Mouse (Mus musculus) testis, postnatal 14 days (tissue): ENCODE results near the gene Ndufs8.
"Not testable (repeated sequence)": the region's sequence is repeated elsewhere in the genome, so short reads cannot be mapped to it uniquely, and the experiment has no call there.

Experiments used
- DNase-seq: peaks from one replicate; pipeline ENCODE4 v3.0.0; 2021; ENCODE audit warnings: low spot score

Gene Ndufs8

GRCm38 (mm10) chr19:3912337-3913204, at the start of gene Ndufs8:
Gene Ndufs8, minus strand, starts transcription at chr19:3912774.
- peak; percentile 95 for DNase-seq

DNA sequence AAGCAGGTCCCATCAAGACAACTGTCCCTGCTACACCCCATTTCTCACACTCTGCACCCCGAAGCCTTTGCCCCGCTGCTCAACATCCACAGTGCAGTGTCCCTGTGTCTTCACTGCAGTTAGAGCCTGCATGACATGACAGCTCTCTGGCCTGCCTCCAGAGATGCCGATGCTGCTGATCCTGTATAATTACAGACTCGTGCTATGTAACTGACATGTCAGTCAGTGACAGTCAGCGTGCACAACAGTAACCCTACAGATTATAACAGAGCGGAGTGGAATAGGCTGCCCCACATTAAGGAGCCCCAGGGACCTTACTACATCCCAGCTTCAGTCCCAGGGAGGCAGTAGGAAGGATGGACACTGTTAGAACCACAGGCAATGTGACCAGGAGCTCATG, 49.2 kb upstream of the Ndufs8 start:
- DNase-seq: not testable (repeated sequence)

DNA sequence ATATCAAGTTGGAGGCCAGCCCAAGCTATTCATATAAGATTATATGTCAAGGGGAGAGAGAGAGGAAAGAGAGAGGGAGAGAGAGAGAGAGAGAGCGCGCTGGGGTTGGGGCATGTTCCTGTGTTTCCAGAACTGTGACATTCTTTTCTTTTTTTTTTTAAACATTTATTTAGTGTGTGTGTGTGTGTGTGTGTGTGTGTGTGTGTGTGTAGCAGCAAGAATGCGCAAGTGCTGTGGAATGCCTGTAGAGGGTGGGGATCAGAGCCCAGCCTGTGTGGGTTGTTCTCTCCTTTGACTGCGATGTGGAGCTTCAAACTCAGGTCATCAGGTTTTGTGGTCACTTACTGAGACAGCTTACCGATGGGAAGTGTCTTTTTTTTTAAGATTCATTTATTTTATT, 47.6 kb upstream of the Ndufs8 start:
- no peak for DNase-seq

DNA sequence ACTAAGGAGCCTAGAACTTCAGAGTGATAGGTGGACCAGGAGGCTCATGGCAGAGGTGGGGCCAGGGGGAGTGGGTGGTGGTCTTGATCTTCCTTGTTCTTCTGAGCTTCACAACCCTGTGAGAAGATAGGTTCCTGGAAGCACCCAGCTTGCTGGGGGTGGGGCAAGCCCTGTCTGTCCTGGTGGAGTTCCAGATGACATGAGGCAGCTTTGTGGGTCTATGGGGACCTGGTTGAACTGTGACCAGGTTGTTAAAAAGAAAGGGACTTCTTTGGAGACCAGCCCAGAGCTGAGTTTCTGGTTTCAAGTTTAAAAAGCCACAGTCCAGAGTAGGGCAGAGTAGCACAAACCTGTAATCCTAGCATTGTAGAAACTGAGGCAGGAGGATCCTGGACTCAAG, 46.5 kb upstream of the Ndufs8 start:
- no peak for DNase-seq

- DNase-seq: no peak
These were observed 45.9 kb upstream of the Ndufs8 start, which contains the start of gene Aldh3b3 for GRCm38 (mm10) chr19:3958470-3958869. Gene Aldh3b3, plus strand, starts transcription at chr19:3958645.

DNA sequence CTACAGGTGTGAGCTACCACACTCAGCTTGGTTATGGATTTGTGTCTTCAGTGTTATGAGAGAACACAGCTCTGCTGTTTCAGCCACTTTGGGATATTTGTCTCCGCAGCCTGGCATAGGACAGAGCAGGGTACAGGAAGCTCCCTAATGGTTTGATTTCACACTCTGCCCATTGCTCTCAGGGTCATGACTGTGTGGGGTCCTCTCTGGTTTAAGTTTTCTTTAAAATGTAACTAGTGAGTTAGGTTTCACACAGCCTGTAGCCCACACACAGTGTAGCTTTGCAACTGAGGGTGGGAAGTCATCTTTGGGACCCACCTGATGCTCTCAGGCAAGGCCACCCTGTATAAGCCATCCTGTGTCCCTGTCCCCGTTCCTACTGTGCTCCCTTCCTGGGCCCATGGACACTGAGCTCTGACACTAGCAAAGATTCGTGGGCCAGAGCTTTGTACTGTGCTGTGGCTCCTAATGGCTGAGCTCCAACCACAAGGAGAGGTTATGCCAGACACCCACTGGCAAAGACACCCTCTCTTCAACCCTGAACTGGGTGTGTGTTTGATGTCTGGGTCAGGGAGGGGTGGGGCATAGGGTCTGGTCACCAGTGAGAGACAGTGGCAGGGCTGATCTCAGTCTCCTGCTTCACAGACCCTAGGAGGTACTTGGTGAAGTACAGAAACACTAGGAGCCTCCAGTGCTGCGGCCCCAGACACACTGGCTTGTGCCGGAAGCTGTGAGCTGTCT, 44.9 kb upstream of the Ndufs8 start:
- not testable (repeated sequence) for DNase-seq

GRCm38 (mm10) chr19:3955804-3956203, 43.2 kb upstream of the Ndufs8 start:
- no peak for DNase-seq

GRCm38 (mm10) chr19:3955033-3955432, 42.5 kb upstream of the Ndufs8 start:
- no peak for DNase-seq

GRCm38 (mm10) chr19:3952099-3952498, 39.5 kb upstream of the Ndufs8 start:
- no peak for DNase-seq

GRCm38 (mm10) chr19:3951461-3951860, 38.9 kb upstream of the Ndufs8 start:
- DNase-seq: no peak

- DNase-seq: no peak
These were observed 37.8 kb upstream of the Ndufs8 start for GRCm38 (mm10) chr19:3950331-3950730.

- no peak for DNase-seq
These were observed 36.0 kb upstream of the Ndufs8 start for GRCm38 (mm10) chr19:3948546-3948945.

DNA sequence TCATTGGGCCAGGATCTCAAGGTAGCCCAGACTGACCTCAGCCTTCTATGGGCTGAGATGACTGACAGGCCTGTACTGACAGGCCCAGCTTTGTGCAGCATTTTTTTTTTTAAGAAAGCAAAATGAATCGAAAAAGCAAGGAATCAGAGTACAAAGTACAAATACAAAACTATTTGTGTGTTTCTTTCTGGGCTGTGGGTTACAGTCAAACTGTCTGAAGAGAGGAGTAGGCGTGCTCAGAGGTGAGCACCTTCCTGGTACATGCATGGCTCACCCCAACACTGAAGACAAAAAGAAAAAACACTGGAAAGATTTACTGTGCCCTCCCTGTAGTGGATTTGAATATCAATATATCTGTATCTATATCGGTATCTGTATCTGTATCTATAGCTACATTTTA, 35.2 kb upstream of the Ndufs8 start:
- DNase-seq: no peak

- DNase-seq: no peak
These were observed 34.1 kb upstream of the Ndufs8 start for GRCm38 (mm10) chr19:3946715-3947114.

DNA sequence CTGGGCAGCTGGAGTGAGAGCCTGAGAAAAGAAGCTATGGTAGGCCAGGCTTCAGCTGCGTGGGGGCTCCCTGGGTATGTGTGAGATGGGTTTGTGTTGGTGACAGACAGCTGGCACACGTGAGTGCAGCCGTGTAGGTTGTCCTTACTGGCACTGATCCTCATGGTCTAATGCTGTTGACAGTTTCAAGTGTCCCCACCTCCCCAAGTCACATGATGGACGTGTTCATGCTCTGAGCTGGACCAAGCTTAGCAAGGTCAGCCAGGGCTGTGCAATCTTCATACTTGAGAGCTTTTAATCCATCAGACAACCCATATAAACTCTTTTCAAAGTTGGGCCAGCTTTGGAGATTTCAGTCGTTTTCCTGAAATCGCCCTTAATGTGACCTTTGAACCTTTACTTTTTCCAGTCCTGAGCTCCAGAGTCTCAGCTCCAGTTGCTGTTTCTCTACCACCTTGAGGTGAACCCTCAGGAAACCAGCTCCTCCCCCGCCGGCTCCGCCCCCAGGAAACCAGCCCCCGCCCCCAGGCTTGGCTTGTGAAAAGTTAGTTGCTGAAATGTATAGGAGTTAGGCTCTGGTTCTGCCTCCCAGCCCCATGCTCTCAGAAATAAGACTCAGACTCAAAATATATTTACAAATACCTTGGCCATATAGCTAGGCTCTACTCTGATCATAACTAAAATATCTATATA, 33.4 kb upstream of the Ndufs8 start:
- no peak for DNase-seq

- no peak for DNase-seq
These were observed 30.6 kb upstream of the Ndufs8 start for GRCm38 (mm10) chr19:3942986-3943735.

DNA sequence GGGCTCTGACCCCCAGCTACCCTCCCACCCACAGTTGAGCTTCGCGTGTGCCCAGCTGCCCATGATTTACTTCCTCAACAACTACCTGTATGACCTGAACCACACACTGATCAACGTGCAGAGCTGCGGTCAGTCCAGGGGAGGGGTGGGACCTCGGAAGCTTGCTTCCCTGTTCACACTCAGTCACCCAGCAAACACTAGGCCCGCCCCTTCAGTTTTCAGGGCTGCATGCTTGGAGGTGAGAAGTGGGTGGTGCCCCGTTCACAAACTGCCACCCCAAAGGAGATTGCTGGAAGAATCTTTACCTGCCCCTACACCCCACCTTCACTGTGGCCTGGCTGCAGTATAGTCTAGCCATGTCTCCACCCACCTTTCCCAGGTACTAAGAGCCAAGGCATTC, 29.7 kb upstream of the Ndufs8 start:
- DNase-seq: no peak

DNA sequence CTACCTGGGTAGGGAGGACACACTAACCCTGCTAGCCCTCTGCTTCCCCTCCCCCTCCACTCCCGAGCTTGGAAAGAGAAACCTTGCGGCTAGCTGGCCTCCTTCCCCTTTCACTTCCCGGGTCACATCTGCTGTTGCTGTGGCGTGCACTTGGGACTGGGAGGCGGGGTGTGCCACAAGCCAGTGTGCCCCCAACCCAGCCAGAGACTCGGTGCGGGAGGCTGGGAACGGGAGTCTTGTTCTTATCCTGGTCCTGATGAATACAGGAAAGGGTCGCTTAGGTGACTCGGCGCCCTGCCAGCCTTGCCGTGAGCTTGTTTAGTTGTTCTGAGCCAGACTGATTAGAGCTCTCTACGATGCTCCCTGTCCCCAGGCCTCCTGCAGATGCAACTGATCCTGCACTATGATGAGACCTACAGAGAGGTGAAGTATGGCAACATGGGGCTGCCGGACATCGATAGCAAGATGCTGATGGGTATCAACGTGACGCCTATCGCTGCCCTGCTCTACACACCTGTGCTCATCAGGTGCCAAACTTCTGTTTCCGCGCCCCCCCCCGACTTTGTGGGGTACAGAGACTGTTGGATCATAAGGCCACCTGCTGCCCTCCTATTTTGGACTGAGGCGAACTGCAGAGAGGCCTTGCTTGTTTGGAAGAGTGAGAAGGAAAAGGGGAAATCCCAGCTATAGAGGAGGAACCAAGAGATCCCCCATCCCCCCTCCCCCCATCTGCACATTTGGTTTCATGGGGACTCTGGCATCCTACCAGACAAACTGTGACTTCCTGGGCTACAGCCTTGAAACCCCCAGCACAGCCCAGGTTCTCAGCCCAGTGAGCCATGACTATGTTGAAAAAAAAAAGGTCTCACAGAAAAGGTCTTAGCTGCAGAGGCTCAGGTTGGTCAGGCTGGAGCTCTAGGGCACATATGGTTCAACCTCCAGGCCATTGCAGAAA, 23.6 kb upstream of the Ndufs8 start:
- no peak for DNase-seq

GRCm38 (mm10) chr19:3935032-3935895, 22.7 kb upstream of the Ndufs8 start, which contains the start of gene Unc93b1:
Gene Unc93b1, plus strand, starts transcription at chr19:3935186.
- DNase-seq: no peak

DNA sequence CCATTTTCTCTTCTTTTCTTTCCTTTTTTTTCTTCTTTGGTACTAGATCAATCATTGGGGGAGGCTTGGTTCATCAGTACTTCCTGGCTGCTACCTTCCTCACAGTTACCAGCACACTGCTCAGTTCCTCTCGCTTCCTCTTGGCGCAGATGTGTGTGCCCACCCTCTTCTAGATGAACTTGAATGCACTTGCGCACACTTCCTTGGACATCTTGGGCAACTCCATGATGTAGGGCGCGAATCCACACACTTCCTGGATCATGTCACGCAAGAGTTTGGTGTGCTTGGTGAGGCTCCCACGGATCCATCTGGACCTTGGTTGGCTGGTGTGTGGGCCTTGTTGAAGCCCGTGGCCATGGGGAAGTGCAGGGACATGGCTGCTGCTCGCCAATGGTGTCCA, 19.1 kb upstream of the Ndufs8 start:
- no peak for DNase-seq
